Mouse (Mus musculus): ENCODE data around the gene Brd3. TPM values are rescaled to one million over a fixed set of nuclear protein-coding genes. Genes with fewer than 3 reads are reported as not detected.
A peak's percentile ranks its signal among the peaks of the same experiment; 100 is the strongest.

Gene Brd3
- polyA plus RNA-seq, 1 experiment, result not detected

DNA sequence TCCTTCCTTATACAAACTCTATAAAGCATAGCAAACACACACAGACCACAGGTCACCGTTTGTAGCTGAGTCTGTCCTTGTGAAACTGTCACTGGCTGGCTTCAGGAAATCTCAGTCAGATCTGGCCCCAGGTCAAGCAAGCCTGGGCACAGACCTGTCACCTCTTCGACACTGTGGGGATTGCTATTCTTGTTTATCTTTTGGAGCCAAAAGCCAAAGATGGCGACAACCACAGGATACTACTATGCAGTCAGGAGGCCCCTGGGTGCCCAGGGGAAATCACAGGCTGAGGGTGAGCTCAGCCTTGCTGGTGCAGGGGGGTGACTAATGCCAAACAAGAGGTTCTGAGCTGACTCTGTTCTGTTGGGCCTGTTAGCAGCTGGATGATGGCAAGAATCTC lies 91.0 kb downstream of the Brd3 start:
- H3K27ac ChIP-seq (ENCODE audit: insufficient read depth, low read depth, low read length), result no peak overlapping the region
- no peak overlapping the region for H3K4me3 ChIP-seq (ENCODE audit: insufficient read depth, low read depth, low read length)
- H3K4me1 ChIP-seq (ENCODE audit: control insufficient read depth, insufficient read depth, low read length), result peaks cover 60% of the 10 kb centered on the region
- no peak for TF ChIP-seq POLR2A (IDR thresholded peaks at IDR 0.05; ENCODE audit: insufficient read depth, low read depth, low read length)
- no peak for TF ChIP-seq CTCF (IDR thresholded peaks at IDR 0.05; ENCODE audit: insufficient read depth, low read depth, low read length)
- 65% methylated on average over 3 of the region's 3 CpGs for WGBS

DNA sequence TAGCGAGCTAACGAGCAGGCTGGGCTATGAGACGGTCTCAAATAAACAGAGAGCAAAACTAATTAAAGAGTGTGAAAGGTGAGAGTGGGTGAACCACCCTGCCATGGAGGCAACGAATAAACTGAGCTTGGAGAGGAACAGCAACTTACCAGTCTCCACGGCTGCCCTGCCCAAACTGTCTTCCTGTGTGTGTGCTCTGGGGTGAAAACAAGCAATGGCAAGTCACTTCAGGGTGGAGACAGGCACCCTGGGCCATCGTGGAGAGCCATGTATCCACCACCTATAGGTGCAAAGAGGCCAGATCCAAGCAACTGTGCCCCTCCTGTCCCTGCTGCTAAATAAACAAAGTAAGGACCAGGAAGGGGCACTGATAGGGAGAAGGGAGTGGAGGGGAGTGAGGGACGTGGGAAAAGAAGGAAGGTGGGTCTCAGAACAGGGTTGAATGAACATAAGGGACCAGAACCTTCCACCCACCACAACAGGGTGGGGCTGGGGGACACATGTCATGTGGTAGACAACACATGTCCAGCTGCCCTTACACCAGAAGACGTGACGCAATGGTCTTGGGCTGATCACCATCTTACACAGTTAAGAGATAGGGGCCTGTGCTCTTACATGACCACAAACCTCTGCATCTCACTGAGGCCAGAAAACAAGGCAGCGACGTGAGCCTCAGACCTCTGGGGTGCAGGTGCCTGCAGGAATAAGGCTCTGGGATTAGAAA lies 92.2 kb downstream of the Brd3 start:
- TF ChIP-seq CTCF (IDR thresholded peaks at IDR 0.05; ENCODE audit: insufficient read depth, low read depth, low read length) (no peak), POLR2A (IDR thresholded peaks at IDR 0.05; ENCODE audit: insufficient read depth, low read depth, low read length) (no peak)
- no peak overlapping the region for H3K4me3 ChIP-seq (ENCODE audit: insufficient read depth, low read depth, low read length)
- 67% methylated on average over 11 of the region's 11 CpGs for WGBS
- peaks cover 64% of the 10 kb centered on the region for H3K4me1 ChIP-seq (ENCODE audit: control insufficient read depth, insufficient read depth, low read length)
- no peak overlapping the region; the same call in 1 of the 2 replicates for H3K27ac ChIP-seq (ENCODE audit: insufficient read depth, low read depth, low read length)

DNA sequence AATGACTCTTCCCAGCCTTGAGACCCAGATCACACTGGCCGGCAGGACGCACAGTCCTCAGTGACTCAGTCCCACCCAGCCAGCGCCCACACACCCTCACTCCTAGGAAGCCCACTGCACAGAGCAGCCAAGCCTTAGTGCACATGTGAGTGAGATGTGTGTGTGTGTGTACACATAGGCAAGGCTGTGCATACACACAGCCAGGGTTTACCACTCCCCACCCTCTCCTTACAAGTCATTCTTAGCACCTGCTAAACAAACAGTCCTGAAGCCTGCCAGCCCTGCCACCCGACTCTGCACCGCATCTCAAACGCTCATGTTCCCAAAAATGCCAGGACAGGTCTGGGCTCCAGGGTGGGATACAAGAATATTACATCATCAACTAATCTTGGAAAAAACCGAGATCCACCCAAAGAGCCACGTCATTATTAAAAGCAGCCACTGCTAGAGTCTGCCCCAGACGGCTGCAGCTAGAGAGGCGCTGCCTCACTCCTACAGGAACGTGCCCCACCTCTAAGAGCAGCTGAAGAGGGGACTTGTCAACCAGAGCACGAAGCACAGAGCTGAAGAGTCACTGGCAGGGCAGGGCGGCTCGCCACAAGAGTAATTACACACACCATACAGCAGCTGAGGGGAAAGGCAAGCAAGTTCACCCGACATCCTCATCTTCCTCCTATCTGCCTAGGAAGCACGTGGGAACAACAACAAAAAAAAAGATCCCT lies 93.4 kb downstream of the Brd3 start:
- peak overlapping the region; percentile 57 for H3K27ac ChIP-seq (ENCODE audit: insufficient read depth, low read depth, low read length)
- H3K4me3 ChIP-seq (ENCODE audit: insufficient read depth, low read depth, low read length), result no peak overlapping the region
- peaks cover 63% of the 10 kb centered on the region for H3K4me1 ChIP-seq (ENCODE audit: control insufficient read depth, insufficient read depth, low read length)
- WGBS, result 25% methylated on average over 16 of the region's 16 CpGs
- TF ChIP-seq CTCF (IDR thresholded peaks at IDR 0.05; ENCODE audit: insufficient read depth, low read depth, low read length) (no peak), POLR2A (IDR thresholded peaks at IDR 0.05; ENCODE audit: insufficient read depth, low read depth, low read length) (no peak)

DNA sequence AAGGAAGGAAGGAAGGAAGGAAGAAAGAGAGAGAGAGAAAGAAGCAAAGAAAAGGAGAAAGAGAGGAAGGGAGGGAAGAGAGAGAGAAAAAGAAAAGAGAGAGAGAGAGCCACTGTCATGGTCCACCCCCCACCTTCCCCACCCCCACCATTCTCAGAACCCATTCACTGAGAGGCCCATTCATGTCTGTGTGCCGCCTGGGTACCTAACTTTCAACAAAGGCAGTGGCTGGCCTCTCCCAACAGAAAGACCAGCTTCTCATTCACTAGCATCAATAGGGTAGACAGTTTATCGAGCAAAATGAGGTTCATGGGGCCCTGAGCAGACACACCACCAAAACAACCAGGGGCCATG lies 93.9 kb downstream of the Brd3 start:
- H3K4me3 ChIP-seq (ENCODE audit: insufficient read depth, low read depth, low read length), result no peak overlapping the region
- TF ChIP-seq CTCF (IDR thresholded peaks at IDR 0.05; ENCODE audit: insufficient read depth, low read depth, low read length) (no peak), POLR2A (IDR thresholded peaks at IDR 0.05; ENCODE audit: insufficient read depth, low read depth, low read length) (no peak)
- WGBS, result 55% methylated on average over 2 of the region's 2 CpGs
- peaks cover 58% of the 10 kb centered on the region for H3K4me1 ChIP-seq (ENCODE audit: control insufficient read depth, insufficient read depth, low read length)
- H3K27ac ChIP-seq (ENCODE audit: insufficient read depth, low read depth, low read length), result peak overlapping the region; percentile 57; the same call in 1 of the 2 replicates

DNA sequence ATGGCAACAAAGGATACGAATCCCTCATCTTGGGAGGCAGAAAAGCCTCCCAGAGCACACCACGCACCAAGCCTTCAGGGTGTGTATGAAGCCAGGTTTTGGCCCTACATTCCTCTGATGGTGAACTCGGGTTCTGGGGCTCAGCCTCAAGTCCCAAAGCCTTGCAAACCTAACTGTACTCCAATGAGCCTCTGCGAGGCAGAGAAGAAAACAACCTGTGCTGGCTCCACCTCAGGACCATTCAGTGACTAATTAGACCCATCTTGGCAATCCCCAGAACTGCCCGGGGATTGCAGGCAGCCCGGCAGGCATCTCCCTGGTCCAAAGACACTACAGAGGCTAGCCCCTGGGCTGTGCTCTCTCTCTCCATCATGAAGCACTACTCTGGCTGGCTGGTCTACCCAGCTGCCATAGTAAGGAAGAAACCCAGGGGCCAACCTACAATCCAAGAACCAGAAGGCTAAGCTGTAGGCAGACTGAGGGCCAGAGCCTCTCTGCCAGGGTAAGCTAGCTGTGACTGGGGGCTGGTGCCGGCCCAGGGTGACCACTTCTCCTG lies 95.1 kb downstream of the Brd3 start:
- Histone ChIP-seq H3K27ac (ENCODE audit: insufficient read depth, low read depth, low read length) (peak overlapping the region; percentile 38; the same call in 1 of the 2 replicates), H3K4me3 (ENCODE audit: insufficient read depth, low read depth, low read length) (no peak overlapping the region), H3K4me1 (ENCODE audit: control insufficient read depth, insufficient read depth, low read length) (peaks cover 56% of the 10 kb centered on the region)
- no peak for TF ChIP-seq CTCF (IDR thresholded peaks at IDR 0.05; ENCODE audit: insufficient read depth, low read depth, low read length)
- no peak for TF ChIP-seq POLR2A (IDR thresholded peaks at IDR 0.05; ENCODE audit: insufficient read depth, low read depth, low read length)
- WGBS, result 35% methylated on average over 7 of the region's 7 CpGs

DNA sequence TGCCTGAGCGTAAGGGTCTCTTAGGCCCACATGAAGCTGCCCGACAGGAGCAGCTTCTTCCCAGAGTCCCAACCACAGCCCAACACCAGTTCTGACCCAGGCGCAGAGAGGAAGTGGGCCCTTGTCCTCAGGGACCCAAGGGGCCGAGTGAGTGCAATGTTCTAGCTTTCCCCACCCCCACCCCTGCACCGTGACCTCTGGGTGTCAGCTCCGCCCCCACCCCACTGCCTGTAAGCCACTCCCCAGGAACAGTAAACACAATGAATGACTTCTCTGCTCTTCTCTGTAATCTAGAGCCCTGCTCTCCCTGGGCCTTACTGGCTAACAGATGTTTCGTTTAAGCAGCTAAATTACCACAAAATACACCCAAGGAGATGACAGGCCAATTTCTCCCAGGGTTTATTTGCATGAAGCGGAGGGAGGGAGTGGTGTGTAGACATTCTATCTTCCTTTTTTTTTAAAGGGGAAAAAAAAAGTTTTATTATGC lies 95.7 kb downstream of the Brd3 start:
- TF ChIP-seq POLR2A (IDR thresholded peaks at IDR 0.05; ENCODE audit: insufficient read depth, low read depth, low read length) (no peak), CTCF (IDR thresholded peaks at IDR 0.05; ENCODE audit: insufficient read depth, low read depth, low read length) (no peak)
- Histone ChIP-seq H3K27ac (ENCODE audit: insufficient read depth, low read depth, low read length) (0 out of 2 replicates have a peak overlapping the region, but pooled peaks have one; percentile 38), H3K4me3 (ENCODE audit: insufficient read depth, low read depth, low read length) (no peak overlapping the region), H3K4me1 (ENCODE audit: control insufficient read depth, insufficient read depth, low read length) (peaks cover 62% of the 10 kb centered on the region)
- WGBS, result 34% methylated on average over 8 of the region's 8 CpGs

DNA sequence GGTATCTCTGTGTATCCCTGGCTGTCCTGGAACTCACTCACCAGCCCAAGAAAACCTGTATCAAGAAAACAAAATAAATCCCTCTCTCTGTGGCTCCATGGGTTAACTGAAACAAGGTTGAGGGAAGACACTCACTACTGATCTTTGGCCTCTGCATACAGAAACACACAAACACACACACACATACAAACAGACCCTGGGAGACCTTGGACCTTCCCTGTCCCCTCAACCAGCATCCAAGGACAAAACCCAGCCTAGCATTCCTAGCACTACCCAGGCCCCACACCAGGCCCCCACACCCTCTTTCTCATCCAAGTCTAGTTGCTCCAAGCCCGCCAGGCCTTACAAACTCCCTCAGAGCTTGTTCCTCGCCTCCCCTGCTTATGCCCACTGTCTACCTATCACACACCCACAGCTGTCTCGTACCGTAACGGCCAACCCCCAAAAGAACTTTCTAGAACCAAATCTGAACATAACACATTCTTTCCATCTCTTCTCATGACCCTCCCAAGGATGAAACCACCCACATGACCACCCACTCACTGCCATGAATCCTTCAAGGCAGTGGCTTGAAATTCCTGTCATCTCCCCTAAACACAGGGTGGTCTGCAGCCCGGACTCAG lies 96.8 kb downstream of the Brd3 start:
- 70% methylated on average over 6 of the region's 6 CpGs for WGBS
- peaks cover 55% of the 10 kb centered on the region for H3K4me1 ChIP-seq (ENCODE audit: control insufficient read depth, insufficient read depth, low read length)

DNA sequence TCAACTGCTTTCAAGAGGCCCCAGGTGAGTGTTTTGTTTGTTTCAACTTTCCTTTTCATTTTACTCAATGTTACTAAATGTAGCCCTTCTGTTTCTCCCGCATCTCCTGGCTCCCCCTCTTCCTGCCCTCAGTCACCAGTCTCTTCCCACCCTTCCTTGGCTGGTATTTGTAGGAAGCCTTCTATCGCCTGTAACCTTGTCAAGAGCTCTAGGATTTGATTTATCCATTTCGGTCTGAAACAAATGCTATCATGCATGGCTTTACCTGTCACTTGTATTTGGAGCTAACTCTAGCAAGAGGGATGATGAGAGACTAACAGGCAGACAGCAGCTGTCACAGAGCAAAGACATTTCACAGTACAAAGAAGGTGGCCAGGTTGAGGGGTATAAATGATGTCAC lies 99.3 kb downstream of the Brd3 start:
- no peak for TF ChIP-seq POLR2A (IDR thresholded peaks at IDR 0.05; ENCODE audit: insufficient read depth, low read depth, low read length)
- TF ChIP-seq CTCF (IDR thresholded peaks at IDR 0.05; ENCODE audit: insufficient read depth, low read depth, low read length), result no peak
- Histone ChIP-seq H3K4me3 (ENCODE audit: insufficient read depth, low read depth, low read length) (no peak overlapping the region), H3K4me1 (ENCODE audit: control insufficient read depth, insufficient read depth, low read length) (peaks cover 41% of the 10 kb centered on the region), H3K27ac (ENCODE audit: insufficient read depth, low read depth, low read length) (no peak overlapping the region)
- 86% methylated on average over 3 of the region's 3 CpGs for WGBS

More for the DNA sequence above, 96.8 kb downstream of the Brd3 start:
- H3K27ac ChIP-seq (ENCODE audit: insufficient read depth, low read depth, low read length), result no peak overlapping the region
- H3K4me3 ChIP-seq (ENCODE audit: insufficient read depth, low read depth, low read length), result no peak overlapping the region
- TF ChIP-seq CTCF (IDR thresholded peaks at IDR 0.05; ENCODE audit: insufficient read depth, low read depth, low read length) (no peak), POLR2A (IDR thresholded peaks at IDR 0.05; ENCODE audit: insufficient read depth, low read depth, low read length) (no peak)

Data from olfactory bulb, adult 2 months (tissue).